Mouse (Mus musculus) mouse embryonic stem cell (cell line): ENCODE measurements around the gene Fam173b.

Experiments used
- in situ Hi-C, 2 experiments: fragments of 300-500 bp; cut with MboI; formaldehyde crosslinking; loops; 1 replicate in 1 of 2; 3 replicates in 1 of 2; pipeline ENCODE4 v1.14.3; 2019 to 2020; ENCODE audit warnings: low sequenced_read_pairs in 2 of 2, low pct_unique_long_range_greater_than_20kb in 1 of 2, mixed read lengths in 1 of 2; ENCODE audit not compliant: unreplicated experiment in 1 of 2

Fam173b gene

GRCm38 (mm10) chr15:31617261-31617660 lies 15.6 kb downstream of the Fam173b start:
- in situ Hi-C loops: no loop called here

GRCm38 (mm10) chr15:31619521-31619920 lies 17.9 kb downstream of the Fam173b start:
- in situ Hi-C loops: no loop called here

GRCm38 (mm10) chr15:31627277-31628154 lies 25.9 kb downstream of the Fam173b start:
- in situ Hi-C loops: no loop called here

- in situ Hi-C loops: no loop called here
Measured at GRCm38 (mm10) chr15:31628180-31628579, 26.5 kb downstream of the Fam173b start.

- in situ Hi-C loops: no loop called here
Measured at GRCm38 (mm10) chr15:31629556-31629955, 27.9 kb downstream of the Fam173b start.

GRCm38 (mm10) chr15:31631396-31631858 lies 29.8 kb downstream of the Fam173b start:
- in situ Hi-C loops: no loop called here

- in situ Hi-C loops: no loop called here
Measured at GRCm38 (mm10) chr15:31632478-31632877, 30.8 kb downstream of the Fam173b start.

GRCm38 (mm10) chr15:31634582-31634981 lies 32.9 kb downstream of the Fam173b start:
- in situ Hi-C loops: no loop called here

- in situ Hi-C loops: no loop called here
Measured at GRCm38 (mm10) chr15:31636091-31636595, 34.5 kb downstream of the Fam173b start.

GRCm38 (mm10) chr15:31647225-31647624 lies 45.6 kb downstream of the Fam173b start:
- in situ Hi-C loops: no loop called here

- in situ Hi-C loops: no loop called here
Measured at GRCm38 (mm10) chr15:31647851-31648569, 46.4 kb downstream of the Fam173b start.

- in situ Hi-C loops: no loop called here
Measured at GRCm38 (mm10) chr15:31649691-31650090, 48.0 kb downstream of the Fam173b start.

- in situ Hi-C loops: no loop called here
Measured at GRCm38 (mm10) chr15:31650821-31651220, 49.2 kb downstream of the Fam173b start.

GRCm38 (mm10) chr15:31660133-31660795 lies 58.6 kb downstream of the Fam173b start:
- in situ Hi-C loops: no loop called here

GRCm38 (mm10) chr15:31660844-31661243 lies 59.2 kb downstream of the Fam173b start:
- in situ Hi-C loops: no loop called here

GRCm38 (mm10) chr15:31661802-31662201 lies 60.1 kb downstream of the Fam173b start:
- in situ Hi-C loops: no loop called here

GRCm38 (mm10) chr15:31663074-31663473 lies 61.4 kb downstream of the Fam173b start:
- in situ Hi-C loops: no loop called here
